Mouse (Mus musculus): ENCODE results near the gene Ceacam14.

Ceacam14 gene

GRCm38 (mm10) chr7:17812333-17812732 lies at the start of gene Ceacam14:
Gene Ceacam14, plus strand, starts transcription at chr7:17812633.
- DNase-seq, result no peak

Data from kidney, adult 9 months (tissue).